Mouse (Mus musculus) mouse trophoblast stem cell (cell line): ENCODE data around the gene Rab5c.

Experiments
- in situ Hi-C, 2 experiments: fragments of 300-500 bp; cut with MseI, MboI; formaldehyde crosslinking; loops; 2 replicates in 1 of 2; 3 replicates in 1 of 2; pipeline ENCODE4 v1.15.1; 2025

The Rab5c gene

DNA sequence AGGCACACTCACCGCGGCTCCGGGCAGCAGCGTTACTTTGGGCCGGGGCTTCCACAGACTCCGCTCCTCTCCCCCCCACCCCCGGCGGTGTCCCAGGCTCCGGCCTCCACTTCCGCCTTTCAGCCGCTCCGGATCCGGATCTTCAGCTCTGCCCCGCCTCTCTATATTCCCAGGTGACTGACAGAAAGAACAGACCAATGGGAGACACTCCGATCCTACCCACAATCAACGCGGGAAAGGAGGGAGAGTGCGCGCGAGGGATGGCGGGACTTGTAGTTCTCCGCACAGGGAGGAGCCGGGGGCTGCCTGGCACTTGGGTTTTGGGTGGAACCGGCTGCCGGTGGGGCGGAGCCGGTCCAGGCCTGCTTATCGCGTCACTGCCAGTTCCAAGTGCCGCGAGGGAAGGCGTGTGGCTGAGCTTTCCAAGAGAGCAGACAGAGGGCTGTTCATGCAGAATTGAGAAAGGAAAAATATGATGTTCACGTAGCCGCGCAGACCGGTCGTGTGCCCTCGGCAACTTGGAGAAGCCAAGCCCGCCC lies at the start of gene Rab5c:
Gene Rab5c (minus strand): TSS at position 150 of the 539 bp plus-strand sequence.
- in situ Hi-C loops = no loop called here

DNA sequence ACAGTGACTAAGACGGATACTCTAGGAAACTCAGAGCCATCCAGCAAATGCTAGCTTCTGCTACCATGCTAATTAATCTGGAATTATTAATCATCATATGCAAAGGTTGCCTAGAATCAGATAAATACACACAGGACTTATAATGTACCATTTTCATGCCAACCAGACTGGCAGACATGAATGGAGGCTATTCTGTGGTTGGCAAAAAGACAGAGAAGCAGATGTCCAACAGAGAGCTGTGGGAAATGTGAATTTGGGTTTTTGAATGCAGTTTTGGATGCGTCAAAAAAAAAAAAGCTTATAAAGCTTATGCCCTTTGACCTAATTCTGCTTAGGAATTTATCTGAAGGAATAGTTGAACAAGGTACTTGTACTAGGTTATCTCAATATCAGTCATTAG lies 47.8 kb upstream of the Rab5c start:
- in situ Hi-C loops = no loop called here

GRCm38 (mm10) chr11:100784286-100784685 lies 46.3 kb upstream of the Rab5c start:
- in situ Hi-C loops = no loop called here

DNA sequence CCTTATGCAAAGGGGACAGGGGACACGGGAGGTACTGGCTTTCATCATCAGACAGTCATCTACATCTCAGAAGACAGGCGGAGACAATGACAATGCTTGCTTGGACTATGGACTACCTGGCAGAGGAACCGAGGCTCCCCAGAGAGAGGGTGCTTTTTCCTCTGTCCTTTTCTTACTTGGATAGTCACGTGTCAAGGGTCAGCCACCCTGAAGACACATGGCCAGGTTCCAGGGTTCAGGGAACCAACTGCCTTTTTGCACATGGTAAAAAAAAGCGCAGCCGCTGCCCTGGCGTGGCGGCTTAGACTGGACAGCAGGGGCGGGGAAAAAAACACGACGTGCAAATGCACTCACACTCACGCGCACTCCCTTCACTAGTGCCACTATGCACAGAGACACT lies 44.6 kb upstream of the Rab5c start:
- in situ Hi-C loops = no loop called here

DNA sequence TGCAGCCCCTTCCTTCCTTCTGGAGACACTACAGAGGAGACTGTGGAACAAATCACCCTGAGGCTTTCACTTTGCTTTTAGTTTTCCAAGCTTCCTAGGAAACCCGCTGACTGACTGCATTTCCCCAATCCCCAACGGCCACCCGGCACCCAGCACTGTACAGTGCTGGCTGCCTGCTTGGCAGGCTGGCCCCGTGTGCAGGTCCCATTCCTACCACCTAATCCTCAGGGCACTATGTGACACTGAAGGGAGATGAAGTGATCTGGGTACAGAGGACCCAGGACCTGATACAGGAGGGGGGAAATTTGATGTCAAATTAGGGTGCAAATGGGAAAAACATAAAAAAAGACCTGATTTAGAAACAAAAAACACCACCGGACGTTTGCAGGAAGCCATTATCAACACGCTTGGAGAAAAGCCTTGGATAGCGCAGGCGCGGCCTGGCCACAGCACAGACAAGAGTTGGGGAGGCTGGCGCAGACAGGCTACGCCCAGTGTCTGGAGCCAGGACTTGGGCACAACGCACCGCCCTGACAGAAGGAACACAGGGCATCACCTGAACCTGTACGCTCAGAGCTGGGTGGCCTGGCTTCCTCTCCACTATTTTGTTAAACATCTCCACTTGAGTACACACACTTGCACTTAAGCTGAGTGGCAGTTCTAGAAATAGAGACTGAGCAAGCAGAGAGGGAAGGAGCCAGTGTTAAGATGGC lies 43.9 kb upstream of the Rab5c start:
- in situ Hi-C loops = no loop called here

DNA sequence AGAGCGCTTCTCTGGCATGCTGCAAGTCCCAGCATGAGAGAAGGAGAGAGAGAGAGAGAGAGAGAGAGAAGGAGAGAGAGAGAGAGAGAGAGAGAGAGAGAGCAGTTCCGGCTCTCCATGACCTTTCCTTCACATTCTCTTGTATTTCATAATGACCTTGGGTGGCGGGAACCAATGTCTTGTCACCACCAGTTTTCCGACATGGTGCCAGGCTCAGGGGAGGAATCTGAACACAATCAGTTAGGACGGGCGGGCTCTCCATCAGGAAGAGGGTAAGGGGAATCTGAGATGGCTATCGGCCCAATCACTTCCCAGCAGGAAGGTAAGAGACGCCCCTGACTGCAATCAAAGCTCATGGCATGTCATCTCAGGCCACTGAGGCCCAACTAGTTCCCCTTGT lies 42.2 kb upstream of the Rab5c start:
- in situ Hi-C loops = no loop called here

DNA sequence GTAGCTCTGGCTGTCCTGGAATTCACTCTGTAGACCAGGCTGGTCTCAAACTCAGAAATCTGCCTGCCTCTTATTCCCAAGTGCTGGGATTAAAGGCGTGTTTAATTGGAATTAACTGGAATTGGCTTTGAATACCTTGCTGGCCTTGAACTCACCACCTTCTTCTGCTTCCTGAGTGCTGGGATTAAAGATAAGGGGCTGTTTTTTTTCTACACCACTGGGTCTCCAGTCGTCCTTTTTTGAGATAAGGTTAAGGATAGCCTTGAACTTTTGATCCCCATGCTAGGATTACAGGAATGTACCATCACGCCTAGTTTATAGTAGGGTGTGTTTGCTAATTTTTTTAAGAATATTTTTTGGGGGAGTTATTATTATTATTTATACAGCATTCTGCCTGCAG lies 40.1 kb upstream of the Rab5c start:
- in situ Hi-C loops = no loop called here

GRCm38 (mm10) chr11:100775921-100776320 lies 37.9 kb upstream of the Rab5c start:
- in situ Hi-C loops = no loop called here

DNA sequence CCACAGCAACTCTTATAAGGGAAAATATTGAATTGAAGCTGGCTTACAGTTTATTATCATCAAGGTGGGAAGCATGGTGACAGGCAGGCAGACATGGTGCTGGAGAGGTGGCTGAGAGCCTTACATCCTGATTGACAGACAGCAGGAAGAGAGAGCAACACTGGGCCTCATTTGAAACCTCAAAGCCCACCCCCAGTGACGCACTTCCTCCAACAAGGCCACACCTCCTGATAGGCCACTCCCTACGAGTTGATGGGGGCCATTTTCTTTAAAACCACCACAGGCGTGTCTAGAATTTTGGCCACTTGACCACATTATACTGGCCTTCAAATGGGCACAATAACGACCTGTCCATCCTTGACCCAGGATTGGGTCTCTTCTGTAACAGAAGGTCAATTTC lies 36.2 kb upstream of the Rab5c start:
- in situ Hi-C loops = no loop called here

DNA sequence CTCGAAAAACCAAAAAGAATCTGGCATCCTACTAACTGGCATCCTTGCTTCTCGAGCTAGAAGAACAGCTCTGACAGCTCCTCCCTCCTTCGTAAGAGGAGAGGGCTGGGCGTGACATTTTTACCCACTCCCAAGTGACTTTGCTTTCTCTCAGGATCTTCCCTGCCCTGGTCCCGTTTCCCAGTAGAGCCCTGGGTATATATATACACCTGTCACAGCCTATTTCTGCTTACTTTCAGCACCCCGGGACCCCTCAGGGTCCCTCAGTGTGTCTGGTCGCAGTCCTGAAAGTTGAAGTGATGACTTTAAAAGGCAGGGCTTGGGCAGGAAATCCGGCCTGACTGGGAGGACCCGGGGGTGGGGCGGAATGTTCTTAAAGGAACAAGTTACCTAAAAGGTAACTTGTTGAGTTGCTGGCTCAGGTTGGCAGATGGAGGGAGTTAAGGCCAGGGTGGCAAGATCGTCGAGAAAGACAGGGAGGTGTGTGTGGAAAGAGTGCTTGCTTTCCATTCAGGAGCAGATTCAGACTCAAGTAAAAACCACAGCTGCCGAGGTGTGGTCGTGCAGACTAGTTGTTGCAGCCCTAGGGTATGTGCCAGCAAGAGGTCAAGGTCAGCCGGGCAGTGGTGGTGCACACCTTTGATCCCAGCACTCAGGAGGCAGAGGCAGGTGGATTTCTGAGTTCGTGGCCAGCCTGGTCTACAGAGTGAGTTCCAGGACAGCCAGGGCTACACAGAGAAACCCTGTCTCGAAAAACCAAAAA lies 32.8 kb upstream of the Rab5c start, which contains the start of gene Ghdc:
Gene Ghdc (minus strand): TSS at position 312 of the 763 bp plus-strand sequence.
- in situ Hi-C loops = no loop called here

- in situ Hi-C loops = no loop called here
These were observed 32.0 kb upstream of the Rab5c start for GRCm38 (mm10) chr11:100769980-100770379.

DNA sequence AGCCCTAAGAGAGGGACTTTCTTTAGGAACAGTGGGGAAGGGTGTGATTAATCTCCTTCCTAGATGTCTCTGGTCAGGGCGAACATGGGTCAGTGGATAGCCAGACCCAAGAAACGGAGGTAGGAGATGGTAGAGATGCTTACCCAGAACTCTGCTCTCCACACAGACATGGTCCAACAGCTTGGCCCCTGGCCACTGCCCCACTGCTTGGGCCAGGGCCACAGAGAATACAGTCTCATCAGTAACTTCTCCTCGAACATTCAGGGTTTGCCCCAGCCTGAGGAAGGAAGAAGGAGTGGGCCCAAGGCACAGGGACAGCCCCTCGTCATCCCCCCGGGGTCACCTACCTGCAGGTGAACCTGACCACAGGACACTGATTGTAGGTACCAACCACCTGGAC lies 29.9 kb upstream of the Rab5c start:
- in situ Hi-C loops = no loop called here

GRCm38 (mm10) chr11:100766726-100767125 lies 28.7 kb upstream of the Rab5c start:
- in situ Hi-C loops = no loop called here

GRCm38 (mm10) chr11:100762831-100763230 lies 24.8 kb upstream of the Rab5c start, which contains the start of gene Hcrt:
Gene Hcrt (minus strand): TSS chr11:100762931.
- in situ Hi-C loops = no loop called here

- in situ Hi-C loops = no loop called here
These were observed 23.6 kb upstream of the Rab5c start for GRCm38 (mm10) chr11:100761547-100762045.

- in situ Hi-C loops = no loop called here
These were observed 21.7 kb upstream of the Rab5c start, which contains the start of gene Kcnh4 for GRCm38 (mm10) chr11:100759611-100760233. Gene Kcnh4 (minus strand): TSS chr11:100759942.

DNA sequence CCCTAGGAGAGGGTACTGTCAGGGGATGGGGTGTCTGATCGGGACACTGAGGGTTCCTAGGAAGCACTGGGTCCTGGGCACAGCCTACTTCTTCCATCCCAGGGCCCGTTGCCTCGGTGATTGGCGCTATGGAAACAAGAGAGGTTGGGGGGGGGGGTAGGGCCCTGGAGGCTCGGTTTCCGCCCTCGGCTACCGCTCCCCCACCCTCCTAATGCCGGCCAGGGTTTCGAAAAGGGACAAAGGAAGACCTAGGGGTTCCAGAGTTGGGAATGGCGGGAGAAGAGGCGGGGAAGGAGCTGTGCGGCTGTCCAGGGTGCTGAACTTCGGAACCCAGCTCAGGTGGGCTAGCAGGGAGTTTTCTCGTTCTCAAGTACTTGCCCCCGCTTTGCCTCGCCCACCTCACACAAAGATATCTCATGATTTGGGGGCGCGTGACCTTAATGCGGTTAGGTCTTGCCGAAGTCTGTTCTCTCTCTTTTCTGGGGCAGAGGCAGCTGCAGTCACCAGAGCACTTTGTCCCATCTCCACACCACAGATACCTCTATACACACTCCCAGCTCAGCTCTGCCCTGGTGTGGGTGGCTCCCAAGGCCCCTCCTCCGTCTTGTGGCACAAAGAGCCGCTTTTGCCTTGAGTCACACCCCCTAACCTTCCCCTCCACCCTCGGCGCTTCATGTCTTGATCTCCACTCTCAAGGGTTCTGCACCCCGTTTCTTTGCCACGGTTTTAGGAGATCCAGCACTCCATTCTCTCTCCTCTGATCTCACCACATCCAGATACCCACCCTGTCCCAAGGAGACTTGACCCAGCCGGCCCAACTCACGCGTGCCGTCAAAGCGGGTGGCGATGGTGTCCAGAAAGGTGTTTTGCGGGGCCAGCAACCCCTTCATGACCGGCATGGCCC lies 20.9 kb upstream of the Rab5c start:
- in situ Hi-C loops = no loop called here

DNA sequence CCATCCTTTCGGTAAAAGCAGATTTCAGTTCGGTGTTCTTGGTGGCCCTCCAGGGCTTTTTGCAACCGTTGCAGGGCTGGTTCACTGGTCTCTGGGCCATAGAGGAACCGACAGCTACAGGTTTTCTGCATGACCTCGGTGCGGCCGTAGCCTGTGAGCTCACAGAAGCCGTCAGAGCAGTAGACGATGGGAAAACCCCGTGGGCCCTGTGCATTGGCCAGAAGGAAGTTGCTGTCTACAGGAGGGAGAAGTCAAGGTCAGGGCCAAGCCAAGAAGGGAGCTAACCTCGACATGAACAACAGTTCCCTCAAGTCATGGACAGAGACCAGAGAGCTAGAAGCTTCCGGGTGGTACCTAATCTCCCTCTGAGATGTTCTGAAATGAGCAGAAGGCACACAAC lies 19.6 kb upstream of the Rab5c start:
- in situ Hi-C loops = no loop called here

GRCm38 (mm10) chr11:100756476-100756875 lies 18.5 kb upstream of the Rab5c start:
- in situ Hi-C loops = no loop called here

DNA sequence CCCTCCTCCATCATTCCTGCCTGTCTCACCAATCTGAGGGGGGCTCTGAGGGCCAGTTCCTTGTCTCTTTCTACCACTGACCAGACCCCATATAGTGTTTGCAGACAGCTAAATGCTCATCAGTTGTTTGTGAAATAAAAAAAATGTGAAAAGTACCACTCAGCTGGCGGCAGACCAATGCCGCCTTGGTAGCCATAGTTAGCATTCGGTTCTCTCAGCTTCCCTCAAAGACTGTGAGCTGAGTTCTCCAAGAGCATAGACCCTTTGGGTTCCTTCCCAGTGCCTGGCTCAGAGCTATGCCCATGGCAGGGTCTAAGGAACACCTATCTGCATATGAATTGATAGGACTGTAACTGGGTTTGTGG lies 16.7 kb upstream of the Rab5c start:
- in situ Hi-C loops = no loop called here
